Mouse (Mus musculus) WW6 (cell line): Measurements from ENCODE around the gene Frmpd4.
A peak's percentile ranks its signal among the peaks of the same experiment; 100 is the strongest.

Source experiments
- DNase-seq: peaks from one replicate; pipeline ENCODE4 v3.0.0-alpha.2; 2013; ENCODE audit warnings: low read depth, low spot score

The Frmpd4 gene

DNA sequence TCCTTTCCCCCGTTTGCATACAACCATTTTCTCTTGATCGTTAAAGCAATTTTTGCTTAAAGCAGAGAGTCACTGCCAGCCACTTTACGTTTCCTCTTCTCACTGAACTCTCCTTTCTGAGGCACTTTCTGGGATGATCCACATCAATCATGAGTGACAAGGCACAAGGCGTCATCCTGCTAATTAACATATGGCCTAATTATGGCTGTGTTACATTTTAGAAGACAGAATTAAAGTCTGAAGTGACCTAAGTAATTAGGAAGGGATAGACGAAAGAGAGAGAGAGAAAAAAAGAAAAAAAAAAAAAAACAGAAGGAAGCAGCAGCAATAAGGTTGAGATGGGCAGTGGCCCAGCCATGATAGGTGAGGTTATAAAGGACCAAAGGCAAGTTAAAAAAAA is at the start of gene Frmpd4:
TSS of gene Frmpd4 (minus strand) at position 101 of the 400 bp plus-strand sequence.
- no peak for DNase-seq

DNA sequence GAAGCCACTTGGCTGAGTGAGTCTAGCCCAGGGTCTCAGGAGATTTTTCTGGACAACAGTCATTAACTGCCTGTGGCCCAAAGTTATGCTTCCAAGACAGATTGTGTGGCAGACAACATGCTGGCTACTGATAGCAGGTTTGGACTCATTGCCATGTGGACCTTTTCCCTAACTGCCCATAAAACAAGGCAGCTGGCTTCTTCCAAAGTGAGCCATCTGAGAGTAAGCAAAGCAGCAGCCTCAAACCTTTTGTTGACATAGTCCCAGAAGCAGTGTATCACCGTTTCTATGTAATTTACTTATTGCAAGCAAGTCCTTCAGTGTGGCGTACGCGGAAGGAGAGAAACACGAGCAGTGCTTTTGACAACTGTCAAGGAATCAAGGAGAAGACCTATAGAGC is 18.2 kb upstream of the Frmpd4 start:
- no peak for DNase-seq

DNA sequence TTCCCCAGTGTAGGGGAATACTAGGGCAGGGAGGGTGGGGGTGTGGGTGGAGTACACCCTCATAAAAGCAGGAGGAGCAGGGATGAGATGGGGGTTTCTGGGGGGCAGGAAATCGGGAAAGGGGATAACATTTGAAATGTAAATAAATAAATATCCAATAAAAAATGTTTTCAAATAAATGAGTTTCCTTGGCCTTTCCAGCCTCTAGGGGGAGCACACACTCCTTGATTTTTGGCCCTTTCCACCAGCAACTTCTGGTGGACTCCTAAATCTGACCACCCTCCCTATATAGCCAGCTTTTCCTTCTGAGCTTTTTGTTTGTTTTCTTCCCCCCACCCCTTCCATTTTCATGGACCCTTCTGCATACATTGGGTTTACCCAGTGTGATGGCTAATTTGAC is 7.3 kb upstream of the Frmpd4 start:
- no peak for DNase-seq

DNA sequence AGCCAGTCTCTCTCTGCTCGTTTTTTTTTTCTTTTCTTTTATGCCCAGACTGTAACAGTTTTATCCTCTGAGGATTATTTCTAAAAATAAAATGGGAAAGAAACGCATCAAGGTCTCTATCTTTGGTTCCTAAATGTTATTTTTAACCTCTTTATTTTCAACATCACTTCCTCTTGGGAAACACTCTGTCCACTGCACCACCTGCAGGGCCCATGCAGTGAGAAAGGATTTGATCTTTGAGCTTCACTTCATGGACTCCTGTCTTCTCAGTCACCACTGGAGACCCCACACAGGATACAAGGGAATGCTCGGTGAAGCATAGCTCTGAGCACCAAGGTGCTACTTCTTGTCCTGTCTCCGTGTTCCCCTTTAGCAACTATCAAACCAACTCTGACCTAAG is 5.2 kb downstream of the Frmpd4 start:
- DNase-seq = no peak

DNA sequence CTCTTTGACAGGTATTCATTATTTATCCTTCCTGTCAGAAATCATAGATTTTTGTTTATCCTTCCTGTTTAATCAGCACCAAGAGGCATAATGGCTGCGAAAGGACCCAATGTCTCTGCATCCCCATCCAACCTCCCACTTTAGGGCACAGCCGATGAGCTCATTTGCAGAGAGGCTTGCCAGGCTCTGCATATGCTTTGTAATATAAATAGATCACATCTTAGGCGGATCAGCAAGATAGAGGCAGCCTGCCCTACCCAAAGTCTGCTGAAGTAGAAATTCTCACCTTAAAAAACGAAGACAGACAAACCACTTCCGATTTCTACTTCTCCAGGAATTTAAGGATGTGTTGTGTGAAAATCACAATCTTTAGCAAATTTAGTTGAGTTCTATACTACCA is 7.8 kb downstream of the Frmpd4 start:
- DNase-seq = no peak

DNA sequence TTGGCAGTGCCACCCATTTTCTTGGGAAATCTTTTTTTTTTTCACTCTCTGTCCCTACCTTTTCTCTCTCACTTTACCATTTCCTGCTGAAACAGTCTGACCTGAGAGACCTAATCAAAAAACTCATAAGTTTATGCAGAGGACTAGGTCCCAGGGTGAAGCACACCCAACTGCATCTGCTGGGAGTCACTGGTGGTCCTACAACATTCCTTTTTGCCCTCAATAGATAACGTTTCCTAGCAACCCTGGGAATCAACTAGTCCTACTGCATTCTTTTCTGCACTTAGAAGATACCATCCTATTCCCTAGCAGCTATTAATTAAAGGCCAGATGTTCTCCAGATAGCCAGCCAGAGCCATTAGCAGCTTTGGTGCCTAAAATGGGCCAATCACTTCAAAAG is 71.8 kb downstream of the Frmpd4 start:
- no peak for DNase-seq

DNA sequence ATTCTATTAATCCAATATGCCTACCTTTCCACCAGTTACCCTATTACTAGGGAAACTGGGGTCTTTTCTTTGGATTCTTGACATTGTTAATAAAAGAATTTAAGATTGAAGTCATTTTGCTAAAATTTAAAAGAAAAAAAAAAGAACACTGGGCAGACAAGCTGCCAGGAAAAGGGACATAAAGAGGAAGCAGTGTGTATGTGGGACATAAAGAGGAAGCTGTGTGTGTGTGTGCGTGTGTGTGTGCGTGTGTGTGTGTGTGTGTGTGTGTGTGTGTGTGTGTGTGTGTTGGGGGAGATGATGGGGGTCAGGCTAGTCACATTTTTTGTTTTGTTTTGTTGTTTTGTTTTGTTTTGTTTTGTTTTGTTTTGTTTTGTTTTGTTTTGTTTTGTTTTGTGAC is 121.8 kb downstream of the Frmpd4 start:
- DNase-seq = no peak

DNA sequence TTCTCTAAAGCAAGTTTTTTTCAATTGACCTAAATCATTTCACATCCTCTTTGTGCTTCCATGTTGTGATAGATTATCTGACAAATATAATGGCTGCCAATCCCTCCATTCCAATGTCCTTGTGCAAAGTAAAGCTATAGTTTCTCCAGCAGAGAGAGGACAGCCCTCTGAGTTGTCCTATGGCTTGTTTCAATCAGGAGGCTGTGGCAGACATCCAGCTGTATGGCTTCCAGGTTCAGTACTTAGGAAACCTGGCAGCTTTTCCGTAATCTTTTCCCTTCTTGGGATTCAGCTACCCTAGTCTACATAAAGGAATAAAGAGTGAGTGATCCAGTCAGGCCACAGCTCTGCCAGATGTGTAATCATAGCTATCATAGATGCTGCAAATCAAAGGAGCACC is 145.8 kb downstream of the Frmpd4 start:
- no peak for DNase-seq

DNA sequence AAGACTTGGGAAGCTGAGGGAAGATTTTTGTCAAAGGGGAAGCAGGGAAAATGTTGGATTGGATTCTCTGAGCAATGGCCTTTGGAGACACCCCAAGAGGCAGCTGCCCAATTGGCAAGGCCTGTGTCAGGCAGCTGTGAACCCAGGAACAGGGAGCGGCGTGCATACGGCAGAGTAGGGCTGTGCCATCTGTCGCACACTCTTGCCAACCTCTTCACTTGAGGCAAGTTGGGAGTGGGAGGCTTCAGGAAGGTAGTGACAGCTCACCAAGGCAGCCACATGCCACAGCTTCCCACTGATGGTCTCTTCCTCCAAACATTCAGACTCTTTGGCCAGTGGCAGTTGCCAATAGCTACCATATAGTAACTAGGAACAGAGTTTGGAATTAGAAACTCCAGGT is 147.2 kb downstream of the Frmpd4 start:
- no peak for DNase-seq

DNA sequence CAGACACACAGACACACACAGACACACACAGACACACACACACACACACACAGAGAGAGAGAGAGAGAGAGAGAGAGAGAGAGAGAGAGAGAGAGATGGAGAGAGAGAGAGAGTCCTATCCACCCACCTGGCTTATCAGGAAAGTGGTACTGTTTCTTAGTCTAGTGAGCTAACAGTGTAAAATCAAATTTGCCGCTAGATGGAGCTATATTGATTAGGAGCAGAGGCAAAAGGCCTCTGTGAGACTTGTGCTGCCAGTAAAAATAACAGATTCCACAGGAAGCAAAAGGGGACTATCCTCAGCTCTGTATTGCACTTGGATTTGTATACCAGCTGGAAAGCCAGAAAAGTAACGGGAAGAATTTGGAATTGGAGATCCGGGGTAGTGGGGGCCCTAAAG is 161.6 kb downstream of the Frmpd4 start:
- DNase-seq = peak; percentile 3

DNA sequence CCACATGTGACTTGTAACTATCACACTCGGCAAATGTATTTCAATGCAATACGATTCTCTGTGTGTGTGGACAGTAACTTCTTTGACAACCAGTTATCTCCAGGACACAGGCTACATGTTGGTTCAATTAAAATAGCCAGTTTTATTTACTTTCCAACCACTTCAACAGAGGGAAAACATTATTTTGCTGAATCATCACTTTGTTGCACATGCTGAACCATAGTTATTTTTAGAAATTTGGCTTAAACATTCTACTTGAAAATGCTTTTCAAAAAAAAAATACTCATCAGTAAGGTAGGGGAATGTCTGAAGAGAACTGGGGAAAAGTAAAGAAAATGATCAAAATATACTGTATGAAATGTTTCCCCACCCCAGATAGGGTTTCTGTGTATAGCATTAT is 173.5 kb downstream of the Frmpd4 start:
- DNase-seq = no peak

DNA sequence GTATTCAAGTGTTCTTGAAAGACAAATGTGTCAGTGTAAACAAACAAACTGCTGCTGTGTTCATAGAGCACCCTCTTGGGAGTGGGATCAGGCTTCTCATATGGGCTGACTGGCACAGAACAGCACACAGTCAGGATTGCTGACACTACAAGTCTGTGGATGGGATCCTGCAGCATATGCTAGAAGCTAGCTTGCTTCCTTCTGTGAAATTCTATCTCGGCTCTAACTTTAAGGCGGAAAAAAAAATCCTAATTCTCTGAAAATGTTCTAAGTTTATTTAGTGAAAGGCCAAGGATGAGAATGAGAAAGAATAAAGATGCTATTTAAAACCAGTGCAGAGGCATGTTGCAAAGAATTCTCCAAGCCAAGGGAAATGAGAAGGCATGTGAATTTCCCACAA is 226.6 kb downstream of the Frmpd4 start:
- DNase-seq = no peak

DNA sequence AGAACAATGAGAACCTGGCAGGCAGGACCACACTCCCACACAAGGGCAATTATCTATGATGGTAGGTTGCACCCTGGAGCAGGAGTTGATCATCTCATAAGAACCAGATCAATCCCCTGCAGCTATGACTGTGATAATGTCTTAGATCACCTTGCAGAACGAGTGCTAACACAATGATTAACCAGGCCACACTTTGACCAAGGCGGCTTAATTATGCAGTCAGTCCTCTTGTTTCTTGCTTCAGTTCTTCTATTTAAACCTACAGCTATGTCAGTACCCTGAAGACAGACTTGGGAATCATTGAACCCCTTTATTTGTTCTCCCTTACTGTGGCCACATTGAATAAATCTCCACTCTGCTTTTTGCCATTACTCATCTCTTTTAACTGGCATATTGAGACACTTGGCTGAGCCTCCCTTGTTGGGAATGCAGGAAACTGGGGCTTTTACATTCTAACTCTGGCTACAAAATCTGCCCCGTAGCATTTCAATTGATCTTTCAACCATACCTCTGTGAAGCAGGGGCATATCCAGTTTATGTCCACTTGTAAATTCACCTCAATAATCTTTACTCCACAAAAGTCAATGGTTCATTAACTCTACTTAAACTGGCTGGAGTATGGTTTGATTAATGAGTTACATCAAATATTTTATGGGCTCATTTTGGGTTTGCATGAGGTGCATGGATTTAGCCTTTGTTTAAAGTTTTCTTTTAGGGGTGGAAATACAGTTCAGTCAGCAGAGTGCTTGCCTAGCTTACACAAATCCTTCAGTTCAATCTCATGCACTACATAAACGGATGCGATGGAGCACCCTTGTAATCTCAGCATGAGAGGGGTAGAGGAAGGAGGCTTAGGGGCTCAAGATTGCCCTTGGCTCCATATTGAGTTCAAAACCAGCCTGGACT is 227.5 kb downstream of the Frmpd4 start:
- DNase-seq = no peak

DNA sequence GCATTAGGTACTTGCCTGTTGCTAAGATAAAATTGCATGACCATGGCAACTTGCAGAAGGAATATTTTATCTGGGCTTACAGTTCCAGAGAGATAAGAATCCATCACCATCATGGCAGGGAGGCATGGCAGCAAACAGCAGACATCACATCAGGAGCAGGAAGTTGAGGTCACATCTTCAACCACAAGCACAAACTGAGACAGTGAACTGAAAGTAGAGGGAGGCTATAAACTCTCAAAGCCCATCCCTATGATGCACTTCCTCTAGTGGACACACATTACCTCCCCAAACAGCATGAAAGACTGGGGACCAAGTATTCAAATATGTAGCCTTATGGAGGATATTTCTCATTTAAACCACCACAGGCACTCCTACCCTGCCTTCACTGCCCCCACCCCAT is 238.8 kb downstream of the Frmpd4 start:
- no peak for DNase-seq

DNA sequence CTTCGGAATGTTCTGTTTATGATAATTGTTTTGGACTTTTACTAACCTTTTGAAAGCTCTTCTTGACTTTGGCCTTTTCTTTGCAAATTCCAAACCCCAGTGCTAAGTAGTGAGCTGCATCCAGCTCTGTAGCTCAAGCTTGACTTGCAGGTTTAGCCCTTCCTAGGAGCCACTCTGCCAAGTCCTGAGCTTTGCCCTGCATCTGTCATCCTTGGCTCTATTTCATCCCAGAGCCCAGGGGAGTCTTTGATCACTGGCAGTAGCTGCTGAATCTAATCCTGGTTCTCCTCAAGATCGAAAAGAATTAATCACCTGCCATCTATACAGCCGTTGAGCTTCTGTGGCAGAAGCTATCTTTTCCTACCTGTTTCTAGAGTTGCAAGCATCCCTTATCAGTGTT is 251.9 kb downstream of the Frmpd4 start:
- DNase-seq = no peak

DNA sequence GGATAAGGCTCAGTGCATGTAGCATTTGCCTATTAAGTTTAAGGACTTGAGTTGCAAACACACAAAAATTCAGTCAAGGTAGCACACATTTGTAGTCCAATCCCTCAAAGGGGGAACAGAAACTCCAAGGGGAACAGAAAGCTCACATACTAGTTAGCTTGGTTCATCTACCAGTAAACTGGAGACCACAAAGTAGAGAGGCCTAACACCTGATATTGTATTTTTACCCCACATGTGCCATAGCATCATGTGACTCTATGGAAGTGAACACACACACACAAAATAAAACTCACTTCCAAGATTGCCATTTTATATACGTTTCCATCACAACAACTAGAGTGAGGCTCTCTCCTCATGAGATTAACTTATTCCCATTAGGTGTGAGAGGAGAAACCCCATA is 264.9 kb downstream of the Frmpd4 start:
- DNase-seq = no peak

DNA sequence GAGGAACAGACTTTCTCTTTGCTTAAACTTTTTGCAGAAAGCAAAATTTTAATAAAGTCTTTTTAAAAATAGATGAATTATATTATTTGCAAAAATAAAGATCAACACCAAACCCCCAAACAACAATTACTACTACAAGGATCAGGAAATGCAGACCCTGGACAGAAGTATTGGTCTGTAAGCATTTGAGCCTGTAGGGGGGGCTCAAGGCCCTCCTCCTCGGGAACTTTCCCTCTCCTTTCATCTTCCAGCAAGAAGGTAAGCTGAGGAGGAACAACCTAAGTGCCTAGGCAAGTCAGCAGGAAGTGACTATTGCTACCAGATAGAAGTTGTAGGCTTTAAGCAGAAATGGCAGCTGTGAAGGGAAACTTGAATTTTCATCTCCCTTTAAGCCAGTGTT is 266.9 kb downstream of the Frmpd4 start:
- no peak for DNase-seq

DNA sequence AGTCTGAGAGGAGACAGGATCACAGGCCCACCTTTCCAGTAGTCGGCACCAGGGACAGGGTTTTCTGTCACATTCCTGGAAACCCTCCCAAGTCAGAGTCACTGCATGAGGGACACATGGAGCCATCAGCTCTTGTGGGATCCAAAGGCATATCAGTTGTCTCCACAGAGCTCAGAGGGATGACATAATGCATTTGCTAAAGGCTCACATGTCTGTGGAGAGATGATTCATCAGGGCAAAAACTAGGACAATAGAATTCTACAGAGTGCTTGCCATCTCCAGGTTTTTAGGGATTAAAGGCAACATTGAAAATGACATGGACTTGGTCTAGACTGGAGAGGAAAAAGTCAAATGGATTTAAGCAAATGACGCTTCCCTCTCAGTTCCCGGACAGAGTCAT is 284.5 kb downstream of the Frmpd4 start:
- no peak for DNase-seq

DNA sequence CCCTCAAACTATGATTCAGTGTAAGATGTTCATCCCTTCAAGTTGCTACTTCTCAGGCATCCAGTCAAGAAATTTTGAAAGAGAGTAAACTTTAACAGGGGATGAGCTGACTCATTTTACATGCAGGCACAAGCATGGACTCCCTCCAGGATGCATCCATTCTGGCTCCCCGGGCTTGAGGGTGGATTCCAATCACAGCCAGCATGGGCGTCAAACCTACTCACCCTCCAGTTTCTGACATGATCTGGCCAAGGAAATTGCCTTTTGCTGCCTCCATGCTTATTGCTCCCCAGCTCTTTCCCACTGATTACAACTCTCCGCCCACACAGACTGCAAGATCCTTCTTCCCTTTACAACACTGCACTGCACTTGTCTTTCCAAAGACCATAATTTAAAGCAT is 370.0 kb downstream of the Frmpd4 start:
- DNase-seq = no peak

DNA sequence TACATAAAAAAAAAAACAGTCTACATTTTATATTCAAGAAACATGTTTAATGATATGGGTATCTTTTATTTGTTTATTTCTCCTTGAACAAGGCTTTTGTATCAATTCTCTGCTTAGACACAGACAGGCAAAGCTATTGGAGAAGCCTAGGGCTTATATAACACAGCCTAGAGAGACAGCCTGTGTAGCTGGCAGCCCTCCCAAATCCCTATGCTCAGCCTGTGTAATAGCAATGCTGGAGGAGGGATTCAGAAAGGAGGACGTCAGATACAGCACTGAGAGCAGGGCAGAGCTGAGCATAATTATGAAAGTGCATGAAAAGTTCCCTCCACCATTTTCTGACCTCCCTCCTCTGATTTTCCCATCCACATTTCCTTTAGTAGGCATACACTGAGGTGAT is 385.1 kb downstream of the Frmpd4 start:
- no peak for DNase-seq

DNA sequence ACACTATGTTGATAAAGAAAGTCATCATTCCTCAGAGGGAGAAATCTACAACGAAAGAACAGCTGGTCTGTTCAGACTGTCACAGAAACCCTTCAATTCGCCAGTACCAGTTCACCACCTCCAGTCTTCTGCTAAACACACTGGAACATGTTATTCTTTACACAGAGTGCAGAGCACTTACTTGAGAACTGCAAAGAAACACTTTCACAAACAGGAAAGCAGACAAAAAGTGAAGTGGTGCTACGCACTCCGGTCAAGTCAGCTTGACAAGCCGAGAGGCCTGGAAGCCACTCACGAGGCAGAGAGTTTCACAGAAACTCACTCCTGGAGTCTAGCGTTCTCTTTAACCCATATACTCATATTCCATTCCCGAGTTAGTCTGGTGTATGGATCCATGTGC is 387.5 kb downstream of the Frmpd4 start:
- no peak for DNase-seq

DNA sequence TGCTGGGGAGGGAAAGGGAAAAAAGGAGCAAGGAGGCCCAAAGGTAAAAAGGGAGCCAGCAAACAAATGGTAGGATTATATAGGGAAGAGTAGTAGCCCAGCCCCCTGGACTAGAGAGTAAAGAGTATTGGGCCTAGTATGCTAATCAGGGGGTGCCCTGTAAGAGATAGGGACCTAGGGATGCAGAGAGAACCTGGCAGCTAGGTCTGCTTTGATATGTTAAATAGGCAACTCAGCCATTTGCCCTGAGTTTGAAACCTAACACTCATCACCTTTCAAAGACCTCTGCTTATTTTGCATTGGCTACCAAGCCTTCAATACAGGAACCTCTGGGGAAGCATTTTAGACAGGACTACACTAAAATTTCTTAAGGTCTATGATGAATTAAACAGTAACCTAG is 414.0 kb downstream of the Frmpd4 start:
- DNase-seq = no peak

DNA sequence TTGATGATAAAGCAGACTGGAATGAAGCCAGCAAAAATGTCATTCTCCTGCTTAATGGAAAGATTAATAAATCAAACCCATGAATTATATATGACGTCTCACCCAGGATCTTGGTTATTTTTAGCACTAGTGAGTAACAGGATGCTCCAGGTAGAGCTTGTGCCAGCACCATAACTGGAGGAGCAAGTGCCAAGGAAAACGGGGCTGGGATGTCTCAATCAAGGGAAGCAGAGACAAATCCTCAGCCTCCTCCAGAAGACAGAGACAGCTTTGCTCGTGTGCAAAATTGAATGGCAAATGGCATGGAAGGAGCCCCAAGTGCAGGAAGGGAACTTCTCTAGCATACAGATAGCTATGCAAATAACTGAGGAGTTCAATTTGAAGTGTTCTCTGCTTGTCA is 418.2 kb downstream of the Frmpd4 start:
- no peak for DNase-seq

DNA sequence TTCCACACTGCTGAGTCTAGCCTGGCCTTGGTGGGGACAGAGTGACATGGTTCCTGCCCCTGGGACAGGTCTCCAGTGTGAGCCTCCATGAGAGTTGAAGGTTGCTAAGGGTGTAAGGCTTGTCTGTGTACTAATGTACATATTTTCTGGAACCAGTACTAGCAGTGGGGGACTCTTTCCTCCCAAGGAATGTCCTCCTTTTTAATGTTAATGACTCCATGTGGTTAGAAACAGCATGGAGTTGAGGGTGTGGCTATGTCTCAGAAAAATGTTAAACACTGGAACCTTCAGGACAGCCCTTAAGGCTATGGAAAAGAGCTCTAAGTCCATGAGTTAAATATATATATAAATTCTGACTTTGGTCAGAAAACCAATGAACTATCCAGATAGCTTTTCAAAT is 436.0 kb downstream of the Frmpd4 start:
- DNase-seq = no peak
